Mouse (Mus musculus): ENCODE results near the gene Wdr63.

The Wdr63 gene

DNA sequence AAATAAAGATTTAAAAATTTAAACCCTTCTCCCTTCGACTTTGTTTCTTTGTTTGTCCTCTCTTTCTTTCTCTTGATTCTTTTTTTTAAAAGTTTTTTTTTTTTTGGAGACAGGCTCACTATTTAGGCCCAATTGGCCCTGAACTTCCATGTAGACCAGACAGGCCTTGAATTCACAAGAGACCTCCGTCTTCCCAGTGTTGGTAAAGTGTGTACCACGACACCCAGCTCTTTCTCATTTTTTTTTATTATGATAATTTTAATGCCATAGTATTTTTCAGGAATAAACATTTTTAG lies 14.1 kb upstream of the Wdr63 start:
- no peak for DNase-seq (ENCODE audit: low read depth, low spot score)

DNA sequence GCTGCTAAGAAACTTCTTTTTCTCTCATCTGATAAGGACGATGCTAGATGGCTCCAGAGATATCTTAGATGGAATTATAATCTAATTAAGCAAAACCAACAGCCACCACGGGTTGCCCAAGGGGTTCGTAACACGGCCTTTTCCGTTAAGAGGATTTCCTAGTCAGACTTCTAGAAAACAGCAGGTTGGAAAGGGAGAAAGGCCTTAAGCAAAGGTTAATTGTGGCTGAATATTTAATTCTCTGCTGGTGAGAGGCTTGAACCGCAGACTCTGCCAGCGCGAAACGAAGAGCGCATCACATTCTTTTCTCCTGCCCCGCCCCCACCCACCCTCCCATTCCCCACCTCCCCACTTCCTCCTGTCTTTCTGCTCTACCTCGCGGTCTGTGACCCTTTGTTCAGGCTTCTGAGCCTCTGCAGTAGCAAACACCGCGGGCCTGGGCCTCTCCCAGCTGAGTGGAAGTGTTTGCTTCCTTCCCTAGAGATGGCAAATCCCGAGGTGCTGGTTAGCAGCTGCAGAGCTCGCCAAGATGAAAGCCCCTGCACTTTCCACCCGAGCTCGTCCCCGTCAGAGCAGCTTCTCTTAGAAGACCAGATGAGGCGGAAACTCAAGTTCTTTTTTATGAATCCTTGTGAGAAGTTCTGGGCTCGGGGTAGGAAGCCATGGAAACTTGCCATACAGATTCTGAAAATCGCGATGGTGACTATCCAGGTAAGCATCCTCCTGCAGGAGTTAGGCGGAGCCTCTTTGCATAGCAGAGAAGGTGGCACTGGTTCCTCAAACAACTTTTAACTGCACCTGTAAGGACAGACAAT lies 13.6 kb upstream of the Wdr63 start:
- DNase-seq (ENCODE audit: low read depth, low spot score) = peak; percentile 54

- no peak for DNase-seq (ENCODE audit: low read depth, low spot score)
Measured at GRCm38 (mm10) chr3:146117997-146118457, 10.1 kb upstream of the Wdr63 start.

GRCm38 (mm10) chr3:146117258-146117996 lies 9.5 kb upstream of the Wdr63 start, which contains the start of gene Mcoln3:
Mcoln3 (plus strand) TSS chr3:146117450.
- DNase-seq (ENCODE audit: low read depth, low spot score) = no peak

- no peak for DNase-seq (ENCODE audit: low read depth, low spot score)
Measured at GRCm38 (mm10) chr3:146110916-146111315, 3.0 kb upstream of the Wdr63 start.

DNA sequence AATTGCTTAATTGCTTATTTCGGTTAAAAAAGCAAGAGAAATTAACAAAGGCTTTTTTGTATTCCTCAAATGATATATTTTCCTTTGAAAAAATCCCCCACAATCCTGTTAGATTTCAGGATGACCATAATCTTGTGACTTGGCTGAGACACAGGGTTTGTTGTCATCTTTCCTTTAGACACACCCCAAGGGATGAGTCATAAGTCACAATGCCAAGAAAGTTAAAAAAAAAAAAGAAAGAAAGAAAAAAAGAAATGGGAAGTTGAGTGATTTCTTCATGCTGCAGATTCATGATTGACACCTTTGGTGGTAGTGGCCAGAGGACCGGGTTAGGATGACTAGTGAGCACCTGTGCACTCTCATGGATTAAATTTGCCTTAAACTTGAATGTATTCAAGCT lies 2.4 kb upstream of the Wdr63 start:
- no peak for DNase-seq (ENCODE audit: low read depth, low spot score)

DNA sequence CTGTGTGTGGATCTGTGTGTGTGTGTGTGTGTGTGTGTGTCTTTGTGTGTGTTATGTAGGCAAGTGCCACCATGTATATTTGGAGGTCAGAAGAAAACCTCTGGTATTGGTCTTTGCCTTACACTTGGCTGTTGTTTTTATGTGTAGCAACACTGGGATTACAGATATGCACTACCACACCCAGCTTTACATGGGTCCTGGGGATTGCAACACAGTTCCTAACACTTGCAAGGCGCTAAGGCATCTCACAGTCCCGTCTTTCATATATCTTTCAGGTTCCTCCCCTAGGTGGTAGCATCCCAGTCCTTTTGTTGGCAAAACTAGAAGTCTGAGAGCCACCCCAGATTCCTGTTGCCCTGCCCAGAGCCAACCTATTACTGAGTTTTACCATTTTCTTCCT lies 1.0 kb upstream of the Wdr63 start:
- DNase-seq (ENCODE audit: low read depth, low spot score) = no peak

DNA sequence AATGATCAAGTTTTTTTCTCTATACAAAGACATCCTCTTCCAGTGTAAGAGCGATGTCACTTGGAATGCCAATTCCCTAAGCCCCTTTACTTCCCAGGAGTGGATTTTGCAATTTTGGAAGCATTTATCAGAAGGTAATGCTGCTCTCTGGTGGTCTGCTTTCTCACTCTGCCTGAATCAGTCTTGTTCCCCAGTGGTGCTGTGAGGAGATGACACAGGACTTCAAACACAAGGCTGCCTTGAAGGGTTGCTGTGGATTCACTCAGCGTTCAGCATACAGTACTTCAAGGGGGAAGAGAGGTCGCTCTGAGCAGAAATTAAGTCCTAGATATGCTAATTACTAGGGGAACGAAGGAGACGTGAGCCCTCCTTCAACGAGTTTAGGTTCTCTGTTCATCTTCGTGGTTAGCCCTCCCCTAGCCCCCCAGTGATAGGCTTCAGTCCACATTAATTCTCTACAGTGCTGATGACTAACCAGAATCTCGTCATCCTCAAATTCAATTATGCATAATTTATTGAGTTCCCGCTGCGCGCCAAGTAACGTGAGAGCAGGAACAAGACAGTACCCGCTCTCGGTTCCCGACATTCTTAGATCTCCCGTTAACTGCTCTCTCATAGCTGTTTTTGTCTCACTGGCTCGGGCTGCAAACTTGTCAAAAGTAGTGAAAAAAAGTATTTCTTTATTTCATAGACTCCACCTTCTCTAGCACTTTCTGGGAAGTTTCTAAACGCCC lies 647 bp downstream of the Wdr63 start:
- no peak for DNase-seq (ENCODE audit: low read depth, low spot score)

DNA sequence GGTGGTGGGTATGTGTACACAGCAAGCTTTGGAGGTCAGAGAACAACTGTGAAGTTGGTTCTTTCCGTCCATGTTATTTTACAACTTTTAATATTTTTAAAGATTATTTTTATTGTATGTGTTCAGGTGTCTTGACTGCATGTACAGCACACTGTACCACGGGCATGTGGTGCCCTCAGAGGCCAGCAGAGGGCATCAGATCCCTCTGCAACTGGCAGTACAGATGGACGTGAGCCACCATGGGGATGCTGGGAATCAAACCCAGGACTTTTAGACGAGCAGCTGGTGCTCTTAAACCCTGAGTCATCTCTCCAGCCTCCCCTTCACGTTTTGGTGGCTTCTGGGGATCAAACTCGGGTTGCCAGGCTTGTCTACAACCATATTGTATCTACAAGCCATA lies 5.9 kb downstream of the Wdr63 start:
- DNase-seq (ENCODE audit: low read depth, low spot score) = peak; percentile 64

DNA sequence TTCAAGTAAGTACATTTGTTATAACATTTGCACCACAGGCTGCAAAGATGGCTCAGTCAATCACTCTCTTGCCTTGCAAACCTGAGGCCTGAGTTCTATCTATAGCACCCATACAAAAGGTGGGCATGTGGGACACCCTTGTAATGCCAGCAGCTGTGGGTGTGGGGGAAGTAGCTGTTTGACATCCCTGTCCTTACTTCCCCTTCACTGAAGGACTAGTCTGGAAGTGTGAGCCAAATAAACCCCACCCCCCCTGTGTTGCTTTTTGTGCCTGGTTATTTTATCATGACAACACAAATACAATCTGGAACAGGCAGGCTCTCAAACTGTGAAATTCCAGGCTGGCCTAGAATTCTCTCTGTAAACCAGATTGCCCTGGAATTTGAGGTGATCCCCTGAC lies 8.0 kb downstream of the Wdr63 start:
- DNase-seq (ENCODE audit: low read depth, low spot score) = no peak

- DNase-seq (ENCODE audit: low read depth, low spot score) = no peak
Measured at GRCm38 (mm10) chr3:146097861-146098260, 10.1 kb downstream of the Wdr63 start.

DNA sequence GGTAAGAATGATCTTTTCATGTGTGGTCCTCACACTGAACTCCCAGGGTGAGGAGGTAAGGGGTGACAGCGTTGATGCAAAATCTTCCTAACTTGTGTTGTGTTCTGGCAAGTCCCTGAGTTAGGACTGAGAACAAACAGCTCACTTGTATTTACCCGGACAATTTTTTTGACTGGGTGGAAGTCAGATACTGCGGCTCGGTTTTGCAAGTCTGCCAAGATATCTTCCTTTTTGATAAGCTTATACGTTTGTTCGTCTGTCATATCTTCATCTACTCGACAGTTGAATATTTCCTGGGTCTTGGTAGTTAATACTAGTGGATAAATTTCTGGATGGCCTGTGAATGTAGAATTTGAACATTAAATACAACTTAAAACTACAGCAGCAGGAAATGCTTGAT lies 10.9 kb downstream of the Wdr63 start:
- DNase-seq (ENCODE audit: low read depth, low spot score) = no peak

- DNase-seq (ENCODE audit: low read depth, low spot score) = no peak
Measured at GRCm38 (mm10) chr3:146095066-146095465, 12.9 kb downstream of the Wdr63 start.

- DNase-seq (ENCODE audit: low read depth, low spot score) = no peak
Measured at GRCm38 (mm10) chr3:146090988-146091657, 16.8 kb downstream of the Wdr63 start.

DNA sequence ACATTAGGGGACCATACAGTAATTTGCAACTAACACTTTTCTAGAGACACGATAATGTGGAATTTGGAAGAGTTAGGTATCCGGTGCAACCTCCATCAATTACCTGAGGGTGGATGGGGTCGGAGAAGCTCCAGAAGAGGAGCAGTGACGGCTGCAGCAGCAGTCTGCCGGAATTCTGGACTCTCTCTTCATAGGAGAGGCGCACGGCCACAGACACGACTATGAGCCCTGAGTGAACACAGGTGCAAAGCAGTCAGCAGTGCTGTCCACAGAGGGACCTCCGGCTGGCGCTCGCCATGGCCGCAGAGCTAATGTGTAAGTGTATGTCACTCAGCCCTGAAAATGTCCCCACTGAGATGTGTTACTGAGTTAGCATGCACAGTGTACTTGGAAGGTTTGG lies 27.7 kb downstream of the Wdr63 start:
- DNase-seq (ENCODE audit: low read depth, low spot score) = no peak

- peak; percentile 52 for DNase-seq (ENCODE audit: low read depth, low spot score)
Measured at GRCm38 (mm10) chr3:146072780-146073179, 35.1 kb downstream of the Wdr63 start.

DNA sequence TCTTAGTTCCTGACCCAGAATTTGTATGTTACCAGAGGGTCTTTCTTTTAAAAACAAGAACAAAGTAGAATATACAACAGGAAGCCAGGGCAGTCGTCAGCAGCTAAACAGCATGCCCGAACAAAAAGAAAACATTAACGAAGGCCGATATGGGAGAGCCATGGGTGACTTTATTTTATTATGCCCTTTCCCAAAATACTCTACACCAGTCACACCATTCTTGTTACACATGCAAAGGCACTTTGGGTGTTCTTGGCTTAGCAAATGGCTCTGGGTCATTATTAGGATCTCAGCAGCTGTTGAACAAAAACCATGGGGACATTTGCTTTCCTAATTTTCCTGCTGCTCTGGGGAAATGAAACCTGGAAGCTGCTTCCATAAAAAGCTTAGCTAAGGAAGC lies 38.7 kb downstream of the Wdr63 start:
- no peak for DNase-seq (ENCODE audit: low read depth, low spot score)

DNA sequence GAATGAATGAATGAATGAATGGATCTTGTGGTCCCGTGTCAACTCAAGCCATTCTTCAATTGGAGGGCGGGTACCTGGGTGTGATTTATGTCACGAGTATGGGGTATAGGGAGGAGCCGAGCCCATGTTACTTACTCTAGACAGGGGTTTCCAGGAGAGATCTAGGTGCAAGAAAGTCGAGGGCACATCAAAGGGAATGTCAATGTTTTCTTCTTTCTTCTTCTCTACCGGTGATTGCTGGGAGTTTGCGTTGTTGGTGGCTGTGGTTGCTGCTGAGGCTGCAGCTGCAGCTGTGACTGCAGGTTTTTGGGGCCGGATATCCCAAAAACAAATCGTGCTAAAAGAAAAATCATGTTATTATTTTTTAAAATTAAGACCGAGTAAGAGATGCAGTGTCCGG lies 44.8 kb downstream of the Wdr63 start:
- no peak for DNase-seq (ENCODE audit: low read depth, low spot score)

GRCm38 (mm10) chr3:146059356-146059926 lies 48.5 kb downstream of the Wdr63 start:
- DNase-seq (ENCODE audit: low read depth, low spot score) = no peak

DNA sequence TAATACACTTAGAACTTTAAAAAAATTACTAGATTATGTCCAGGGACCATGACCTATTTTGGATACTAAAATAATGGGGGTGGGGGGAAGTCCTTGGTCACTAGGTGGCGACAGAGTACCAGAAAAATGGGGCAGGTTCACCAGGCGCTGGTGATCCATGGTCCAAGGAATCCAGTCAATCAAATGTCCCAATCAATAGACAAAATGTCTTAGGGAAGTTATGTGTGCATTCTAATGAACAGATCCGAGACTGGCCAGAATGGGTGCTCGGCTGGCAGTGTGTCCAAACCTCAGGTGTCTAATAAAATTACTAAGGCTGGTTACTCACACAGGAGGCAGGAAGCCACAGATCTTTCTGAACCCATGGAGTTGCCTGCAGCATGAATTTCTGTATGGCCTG lies 49.7 kb downstream of the Wdr63 start:
- DNase-seq (ENCODE audit: low read depth, low spot score) = peak; percentile 70

GRCm38 (mm10) chr3:146057131-146057530 lies 50.8 kb downstream of the Wdr63 start:
- DNase-seq (ENCODE audit: low read depth, low spot score) = no peak

DNA sequence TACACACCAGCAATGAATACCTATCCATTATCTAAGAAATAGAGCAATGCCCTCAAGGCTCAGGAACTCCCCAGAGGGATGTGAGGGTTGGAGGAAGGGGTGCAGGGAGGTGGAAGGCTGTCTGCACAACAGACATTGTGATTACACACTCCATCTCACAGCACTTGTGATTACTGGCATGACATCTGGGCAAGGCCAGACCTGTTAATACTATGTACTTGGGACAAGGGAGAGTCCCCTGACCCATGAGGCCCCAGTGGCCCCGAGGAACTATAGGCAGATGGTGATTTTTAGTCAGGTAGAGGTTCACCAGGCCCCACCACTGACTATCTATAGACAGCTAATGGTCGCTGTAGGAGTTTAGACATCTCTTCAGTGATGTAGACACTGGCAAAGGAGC lies 54.1 kb downstream of the Wdr63 start:
- DNase-seq (ENCODE audit: low read depth, low spot score) = no peak
